Mouse (Mus musculus) adrenal gland, postnatal 10 days (tissue): Measurements from ENCODE around the gene Scn3a. TPM values are rescaled to one million over a fixed set of nuclear protein-coding genes. Genes with fewer than 3 reads are reported as not detected.
"Not testable (repeated sequence)": the region's sequence is repeated elsewhere in the genome, so short reads cannot be mapped to it uniquely, and the experiment has no call there.

Experiments used
- DNase-seq: peaks from one replicate; pipeline ENCODE4 v3.0.0; 2021; ENCODE audit warnings: mixed read lengths
- total RNA-seq, 2 experiments: library from RNA; stranded (reverse); gene quantifications; 2 replicates each; pipeline ENCODE4 v1.2.3; 2021

The Scn3a gene
- total RNA-seq, 2 experiments from 2014 or later: 5.2 to 7.2 TPM

DNA sequence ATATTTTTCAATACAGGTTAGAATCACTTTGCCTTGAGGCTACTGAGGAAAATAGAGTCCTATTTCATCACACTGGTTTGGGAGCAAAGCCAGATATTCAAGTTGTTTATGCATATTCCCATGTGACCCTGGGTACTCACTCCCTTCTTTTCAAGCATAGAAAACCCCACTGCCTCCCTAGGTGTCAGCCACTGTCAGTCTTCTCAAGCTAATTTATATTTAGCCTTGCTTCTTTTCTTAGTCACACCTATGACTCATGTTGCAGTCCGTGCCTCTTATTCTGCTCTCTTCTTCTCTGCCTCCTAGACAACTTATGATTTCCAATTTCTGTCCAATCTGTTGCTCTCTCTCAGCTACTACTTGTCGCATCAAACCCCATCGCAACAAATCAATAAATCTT, 84.0 kb downstream of the Scn3a start:
- peak; percentile 2 for DNase-seq

DNA sequence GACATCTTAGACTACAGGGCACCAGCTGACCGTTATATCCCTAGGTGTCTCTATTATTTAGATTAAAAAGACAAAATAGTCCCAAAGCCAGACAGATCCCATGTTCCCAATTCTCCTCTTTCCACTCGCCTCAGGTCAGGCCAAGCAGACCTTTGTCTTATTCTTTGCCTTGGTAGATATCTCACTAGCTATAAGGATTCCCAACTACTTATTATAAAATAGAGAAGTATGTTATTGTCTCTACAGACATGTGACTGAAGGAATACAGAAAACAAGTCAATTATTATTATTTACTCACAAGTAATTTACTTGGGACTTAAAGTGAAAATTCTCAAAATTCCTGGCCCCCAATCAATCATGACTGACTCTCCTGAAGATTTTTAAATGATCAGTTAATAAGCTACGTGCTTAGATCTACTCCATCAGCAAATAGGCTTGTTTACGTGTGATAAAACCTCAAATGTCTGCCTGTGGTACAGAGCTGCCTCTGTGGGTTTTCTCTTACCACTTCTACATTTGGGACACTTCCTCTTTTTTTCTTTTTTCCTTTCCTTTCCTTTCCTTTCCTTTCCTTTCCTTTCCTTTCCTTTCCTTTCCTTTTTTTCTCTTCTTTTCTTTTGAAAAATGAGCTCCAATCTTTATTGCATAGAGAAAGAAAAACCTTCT, 86.3 kb downstream of the Scn3a start:
- DNase-seq: no peak

GRCm38 (mm10) chr2:65471311-65471882, 96.0 kb downstream of the Scn3a start:
- peak; percentile 2 for DNase-seq

GRCm38 (mm10) chr2:65465694-65466093, 101.7 kb downstream of the Scn3a start:
- DNase-seq: no peak

DNA sequence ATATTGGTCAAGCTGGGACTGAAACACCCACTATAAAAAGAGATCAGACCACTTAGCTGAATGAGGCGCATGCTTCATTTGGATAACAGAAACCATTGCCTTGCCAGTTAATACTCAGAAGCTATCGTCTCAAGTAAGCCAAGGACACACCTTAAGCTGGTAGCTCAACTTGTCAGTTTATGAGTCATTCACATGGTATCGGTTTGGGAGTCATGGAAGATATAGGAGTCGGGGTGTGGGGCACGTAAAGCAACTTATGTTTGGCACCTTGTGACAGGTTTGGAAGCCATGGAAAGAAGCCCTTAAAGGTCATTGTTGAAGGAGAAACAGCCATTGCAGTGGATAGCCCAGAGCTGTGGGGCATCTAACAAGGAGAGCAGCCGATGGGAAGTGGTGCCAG, 113.7 kb downstream of the Scn3a start:
- DNase-seq: no peak

DNA sequence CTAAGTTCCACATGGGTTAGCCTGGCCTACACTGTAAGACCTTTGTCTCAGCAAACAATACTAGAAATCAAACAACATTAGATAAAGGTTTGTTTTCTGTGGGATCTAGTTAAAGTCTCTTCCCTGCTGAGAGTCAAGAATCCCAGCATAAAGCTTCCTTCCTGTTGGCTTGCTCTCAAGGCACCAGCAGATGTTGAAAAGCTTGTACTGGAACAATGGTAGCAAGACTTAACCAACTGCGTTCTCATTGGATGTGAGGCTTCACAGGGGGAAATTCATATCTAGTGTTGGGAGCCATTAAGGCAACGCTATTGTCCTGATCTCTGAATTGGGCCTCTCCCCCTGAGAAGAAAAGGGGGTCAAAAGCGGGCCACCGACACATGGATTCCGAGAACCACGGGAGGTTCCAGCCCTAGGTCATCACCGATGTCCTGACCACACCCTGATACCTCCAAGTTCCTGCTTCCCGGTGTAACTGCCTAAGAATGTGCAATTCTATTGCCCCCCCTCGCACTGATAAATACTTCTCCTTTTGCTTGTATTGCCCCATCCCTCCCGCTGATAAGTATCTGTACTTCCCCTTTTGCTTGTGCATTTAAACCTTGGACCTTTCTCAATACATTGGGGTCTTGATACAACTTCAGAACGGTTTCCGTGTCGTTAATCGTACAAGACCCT, 115.9 kb downstream of the Scn3a start:
- DNase-seq: not testable (repeated sequence)

GRCm38 (mm10) chr2:65450449-65451360, 116.7 kb downstream of the Scn3a start:
- DNase-seq: no peak

DNA sequence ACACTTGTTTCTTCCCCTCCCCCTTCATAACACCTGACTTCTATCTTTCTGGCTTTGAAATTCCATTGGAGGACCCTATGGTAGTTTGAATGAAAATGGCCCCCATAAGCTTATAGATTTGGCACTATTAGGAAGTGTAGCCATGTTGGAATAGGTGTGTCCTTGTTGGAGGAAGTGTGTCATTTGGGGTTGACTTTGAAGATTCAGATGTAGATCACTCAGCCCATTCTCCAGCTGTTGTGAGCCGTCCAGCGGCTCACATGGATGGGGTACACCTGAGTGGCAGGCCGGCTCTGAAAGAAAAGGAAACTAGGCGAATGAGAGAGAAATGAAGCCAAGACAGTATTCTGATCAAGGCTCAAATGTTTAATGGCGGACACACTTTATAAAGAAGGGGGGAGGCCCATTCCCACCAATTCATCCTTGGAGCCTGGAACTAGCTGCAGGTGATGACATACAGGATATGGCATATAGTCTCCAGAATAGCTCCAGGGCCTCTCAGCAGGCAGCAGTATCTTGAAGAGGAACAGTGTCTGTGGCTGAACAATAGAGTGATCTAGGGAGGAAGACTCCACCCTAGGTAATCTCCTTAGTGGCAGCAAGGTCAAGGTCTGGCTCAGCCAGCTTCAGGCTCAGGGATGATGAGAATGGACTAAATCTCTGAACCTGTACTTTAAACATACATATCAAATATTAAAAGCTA, 118.2 kb downstream of the Scn3a start:
- DNase-seq: no peak

DNA sequence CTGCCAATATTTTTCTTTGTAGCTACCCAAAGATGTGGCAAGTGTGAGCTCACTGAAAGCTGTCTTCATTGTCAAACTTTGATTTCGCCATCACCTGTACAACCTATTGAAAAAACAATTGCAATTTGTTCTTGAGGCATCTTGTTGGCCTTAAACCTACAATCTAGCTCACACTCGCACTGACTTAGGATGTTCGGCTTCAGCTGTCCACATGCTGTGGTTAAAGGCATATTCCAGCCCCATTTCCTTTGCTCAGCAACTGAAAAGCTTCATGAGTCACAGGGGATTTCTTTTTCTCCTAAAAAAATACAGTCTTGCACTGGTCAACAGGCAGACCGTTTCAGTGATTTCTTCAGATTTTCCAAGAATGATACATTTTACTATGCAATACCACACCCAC, 124.3 kb downstream of the Scn3a start:
- DNase-seq: no peak

- DNase-seq: peak; percentile 43
Observed at GRCm38 (mm10) chr2:65441566-65441965, 125.9 kb downstream of the Scn3a start.

- no peak for DNase-seq
Observed at GRCm38 (mm10) chr2:65441110-65441509, 126.3 kb downstream of the Scn3a start.

DNA sequence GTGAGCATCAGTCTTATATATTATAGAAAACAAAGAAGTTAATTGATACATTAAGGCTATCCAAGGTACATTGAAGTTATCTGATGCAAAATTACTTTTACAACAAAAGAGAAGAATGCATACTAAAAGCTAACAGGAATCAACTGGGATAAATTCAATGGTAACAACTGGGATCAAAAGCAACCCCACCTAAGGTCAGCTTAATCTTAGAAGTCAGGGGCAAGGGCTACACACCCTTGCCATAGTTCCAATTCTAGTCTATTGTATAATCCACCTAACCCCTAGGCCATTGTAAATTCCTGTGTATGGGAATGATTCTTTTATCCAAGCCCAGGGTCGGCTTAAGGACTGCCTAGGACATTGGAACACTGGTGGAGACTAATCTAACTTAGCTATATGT, 130.5 kb downstream of the Scn3a start:
- DNase-seq: no peak

DNA sequence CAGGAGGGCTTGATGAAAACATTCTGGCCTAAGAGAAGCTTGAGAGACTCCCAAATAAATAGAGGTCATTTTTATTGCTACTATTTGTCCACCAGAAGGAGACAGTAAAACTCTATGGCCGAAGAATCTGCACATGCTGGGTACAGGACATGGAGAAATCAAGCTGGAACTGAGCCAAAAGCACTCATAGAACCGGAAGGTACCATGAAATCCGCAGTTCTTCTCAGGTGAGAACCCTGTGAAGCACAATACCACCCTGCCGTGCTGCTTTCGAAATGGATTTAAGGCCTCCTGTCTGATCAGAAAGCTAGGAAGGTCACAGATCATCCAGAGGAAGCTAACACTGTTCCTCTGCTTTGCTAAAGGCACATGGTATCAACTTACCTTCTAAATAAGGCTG, 143.9 kb downstream of the Scn3a start:
- DNase-seq: no peak

DNA sequence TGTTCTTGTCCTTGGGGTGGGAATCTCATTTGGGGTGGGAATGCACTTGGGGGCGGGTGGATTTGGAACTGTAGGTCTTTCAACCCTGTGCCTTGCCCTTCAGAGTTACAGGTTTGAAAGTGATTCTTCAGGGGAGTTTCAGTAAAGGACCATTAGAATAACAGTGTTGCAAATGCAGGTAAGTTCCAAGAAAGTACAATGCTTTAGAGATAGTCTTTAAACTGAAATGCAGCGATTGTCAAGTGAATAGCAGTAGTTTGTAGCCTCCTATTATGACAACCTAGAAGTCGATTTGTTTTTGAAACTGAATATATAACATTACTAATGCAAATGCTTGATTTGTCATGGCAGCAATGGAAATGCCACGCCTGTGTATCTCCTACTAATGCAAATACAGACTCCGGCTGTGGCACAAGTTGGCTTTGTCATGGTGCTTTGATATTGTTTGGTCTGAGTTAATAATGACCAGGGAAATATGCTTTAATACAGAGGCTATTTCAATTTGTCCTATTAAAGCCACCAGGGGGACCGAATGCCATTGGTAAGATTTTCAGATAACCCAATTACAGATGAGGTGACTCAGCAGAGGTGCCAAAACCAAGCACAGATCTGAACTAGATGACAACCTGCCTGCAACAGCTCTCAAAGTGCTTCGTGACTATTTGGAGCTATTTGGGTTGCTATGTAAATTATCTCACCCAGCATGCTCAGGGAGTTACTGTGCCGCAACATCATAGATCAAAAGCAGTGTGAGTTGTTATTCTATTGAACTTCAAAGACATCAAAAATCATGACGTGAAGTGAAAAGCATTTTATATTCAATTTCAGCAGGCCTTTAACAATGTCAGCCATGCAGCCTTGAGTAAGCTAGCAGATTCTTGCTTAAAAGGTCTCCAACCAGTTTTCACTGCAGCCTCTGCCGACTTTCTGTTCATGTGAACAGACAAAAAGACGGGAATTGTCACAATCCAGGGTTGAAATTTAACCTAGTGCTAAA, 145.9 kb downstream of the Scn3a start:
- no peak for DNase-seq

- DNase-seq: no peak
Observed at GRCm38 (mm10) chr2:65418608-65419007, 148.8 kb downstream of the Scn3a start.

DNA sequence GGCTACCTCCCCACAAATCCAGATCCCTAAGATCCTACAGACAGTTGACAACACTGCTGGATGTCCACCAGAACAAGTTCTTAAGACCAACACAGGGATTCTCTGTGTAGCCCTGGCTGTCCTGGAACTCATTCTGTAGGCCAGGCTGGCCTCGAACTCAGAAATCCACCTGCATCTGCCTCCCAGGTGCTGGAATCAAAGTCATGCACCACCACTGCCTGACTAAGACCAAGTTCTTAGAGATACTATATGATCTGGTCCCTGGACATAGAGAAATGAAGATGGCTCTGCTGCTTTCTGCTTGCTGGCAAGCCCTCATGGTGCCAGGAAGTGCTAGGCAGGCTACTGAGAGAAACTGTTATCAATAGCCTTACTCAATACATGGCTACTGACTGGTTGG, 150.9 kb downstream of the Scn3a start:
- no peak for DNase-seq

- no peak for DNase-seq
Observed at GRCm38 (mm10) chr2:65415294-65415693, 152.1 kb downstream of the Scn3a start.

GRCm38 (mm10) chr2:65414806-65415281, 152.6 kb downstream of the Scn3a start:
- peak; percentile 32 for DNase-seq

DNA sequence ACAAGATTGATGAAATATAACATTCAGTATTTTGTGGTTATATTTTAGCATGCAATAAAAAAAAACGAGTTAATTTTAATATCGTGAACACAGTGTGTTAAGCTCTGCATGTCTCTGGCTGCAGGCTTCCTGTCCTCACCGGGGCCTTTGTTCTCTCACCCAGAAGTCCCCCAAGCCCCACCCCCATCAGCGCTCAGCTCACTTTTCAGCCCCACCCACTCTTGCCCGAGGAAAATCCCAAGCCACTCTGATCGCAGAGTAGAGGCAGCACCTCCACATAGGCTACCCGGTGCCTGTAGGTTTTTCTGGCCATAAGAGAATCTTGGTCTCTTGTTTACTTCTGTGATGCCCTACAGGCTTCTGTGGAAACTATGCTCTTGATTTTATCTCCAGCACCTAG, 153.2 kb downstream of the Scn3a start:
- peak; percentile 54 for DNase-seq

- peak; percentile 19 for DNase-seq
Observed at GRCm38 (mm10) chr2:65413746-65414145, 153.7 kb downstream of the Scn3a start.
